Mouse (Mus musculus) kidney, postnatal 0 days (tissue): Measurements from ENCODE around the gene Polr3b. TPM values are rescaled to one million over a fixed set of nuclear protein-coding genes. Genes with fewer than 3 reads are reported as not detected.

Source experiments
- ATAC-seq: fragments of 200-750 bp; cut with Nextera tagmentation; replicated peaks from 2 replicates; pipeline ENCODE4 v1.8.0; 2017; ENCODE audit warnings: low read depth, moderate number of reproducible peaks, moderate TSS enrichment, moderate library complexity; ENCODE audit not compliant: low FRiP score
- DNase-seq: peaks from one replicate; pipeline ENCODE4 v3.0.0-alpha.2; 2016; ENCODE audit warnings: low spot score
- H3K27ac ChIP-seq: fragments of 300-500 bp; sonication (generic); 2 replicates; pipeline ENCODE4 v1.5.1; 2014; ENCODE audit warnings: mild to moderate bottlenecking
- H3K27me3 ChIP-seq: fragments of 300-500 bp; sonication (generic); 2 replicates; pipeline ENCODE4 v1.6.1; 2014; ENCODE audit warnings: low read length, mixed read lengths; ENCODE audit not compliant: insufficient read depth
- H3K36me3 ChIP-seq: fragments of 300-500 bp; sonication (generic); 2 replicates; pipeline ENCODE4 v1.6.1; 2014; ENCODE audit warnings: low read length, mixed read lengths; ENCODE audit not compliant: insufficient read depth
- H3K4me1 ChIP-seq: fragments of 300-500 bp; sonication (generic); replicated peaks from 2 replicates; pipeline ENCODE4 v1.6.1; 2014; ENCODE audit warnings: antibody characterized with exemption, low read length, mixed read lengths; ENCODE audit not compliant: insufficient read depth
- H3K4me2 ChIP-seq: fragments of 300-500 bp; sonication (generic); 2 replicates; pipeline ENCODE4 v1.6.1; 2014; ENCODE audit warnings: mild to moderate bottlenecking, low read length, moderate library complexity, mixed read lengths
- H3K4me3 ChIP-seq: fragments of 300-500 bp; sonication (generic); replicated peaks from 2 replicates; pipeline ENCODE4 v1.5.1; 2014; ENCODE audit warnings: low read depth, low read length
- H3K9ac ChIP-seq: fragments of 300-500 bp; sonication (generic); 2 replicates; pipeline ENCODE4 v1.6.1; 2014; ENCODE audit warnings: low read depth, low read length
- H3K9me3 ChIP-seq: fragments of 300-500 bp; sonication (generic); replicated peaks from 2 replicates; pipeline ENCODE4 v1.6.1; 2016; ENCODE audit warnings: low read length, inconsistent platforms, mixed read lengths
- CTCF ChIP-seq: IDR thresholded peaks from 2 replicates; pipeline ENCODE4 v1.5.1; 2016; ENCODE audit warnings: antibody characterized with exemption, low read depth, mild to moderate bottlenecking, moderate library complexity
- WGBS: fragments of 180-500 bp; shearing (Covaris S2); extraction: QIAGEN DNeasy Blood & Tissue Kit; methylation state at CpG from one replicate; pipeline ENCODE4 v1.1.7; 2014; 5-methylcytosine and 5-hydroxymethylcytosine counted together
- polyA plus RNA-seq: library from polyadenylated mRNA; unstranded; fragments of >200 nt; fragmentation: Nextera tagmentation; extraction: Ambion mirVana; gene quantifications from 2 replicates; pipeline ENCODE4 v1.2.1, GENCODE M21; 2015

The Polr3b gene
- polyA plus RNA-seq, 1 experiment from 2014 or later: 10.6 TPM

DNA sequence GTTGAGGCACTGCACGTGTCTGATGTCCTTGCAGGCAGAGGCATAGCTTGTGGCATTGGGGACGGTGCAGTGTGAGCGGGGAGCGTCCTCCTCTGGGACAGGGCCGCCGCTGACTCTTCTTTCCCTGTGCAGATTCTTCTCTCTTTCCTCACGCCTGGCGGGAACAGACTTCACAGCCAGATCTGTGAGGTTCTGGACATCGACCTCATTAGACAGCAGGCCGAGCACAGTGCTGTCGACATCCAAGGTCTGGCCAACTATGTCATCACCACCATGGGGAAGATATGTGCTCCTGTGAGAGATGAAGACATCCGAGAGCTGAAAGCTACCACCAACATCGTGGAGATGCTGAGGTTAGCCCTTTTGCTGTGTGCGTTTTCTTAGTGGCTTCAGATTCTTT, 31.1 kb upstream of the Polr3b start:
- DNase-seq (no peak), ATAC-seq (no peak)
- Histone ChIP-seq H3K4me2 (no peak overlapping the region), H3K9ac (no peak overlapping the region), H3K27me3 (no peaks in the 10 kb centered on the region), H3K9me3 (no peaks in the 10 kb centered on the region), H3K4me3 (no peak overlapping the region), H3K27ac (no peak overlapping the region), H3K4me1 (no peaks in the 10 kb centered on the region), H3K36me3 (peaks cover 9% of the 10 kb centered on the region; the same call in 1 of the 2 replicates)
- 84% methylated on average over 14 of the region's 14 CpGs for WGBS
- TF ChIP-seq CTCF: no peak

DNA sequence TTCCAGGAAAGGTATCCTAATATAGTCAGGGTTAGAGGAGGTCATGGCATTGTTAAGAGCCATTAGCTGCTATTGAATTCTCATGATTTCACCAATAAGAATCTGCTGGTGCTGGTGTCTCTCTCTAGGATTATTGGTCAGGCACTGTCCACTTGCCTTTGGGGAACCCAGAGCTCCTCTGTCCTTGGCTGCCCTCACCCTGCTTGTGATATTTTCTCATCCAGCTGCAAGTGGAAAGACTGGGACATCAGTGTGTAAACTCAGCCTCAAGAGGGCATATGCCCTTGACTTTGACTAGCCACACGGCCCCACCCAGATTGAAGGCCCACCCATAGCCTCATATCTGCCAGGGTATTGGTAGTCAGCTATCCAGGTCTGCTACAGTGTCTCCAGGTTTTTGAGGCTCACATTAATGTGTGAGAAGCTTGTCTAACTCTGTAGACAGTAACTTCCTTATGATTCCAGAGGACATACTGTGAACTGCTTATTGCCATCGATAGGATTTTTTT, 30.4 kb upstream of the Polr3b start:
- Histone ChIP-seq H3K9me3 (no peaks in the 10 kb centered on the region), H3K4me3 (no peak overlapping the region), H3K9ac (no peak overlapping the region), H3K4me1 (no peaks in the 10 kb centered on the region), H3K36me3 (peaks cover 9% of the 10 kb centered on the region; the same call in 1 of the 2 replicates), H3K4me2 (no peak overlapping the region), H3K27ac (no peak overlapping the region), H3K27me3 (no peaks in the 10 kb centered on the region)
- ATAC-seq (no peak), DNase-seq (no peak)
- no peak for TF ChIP-seq CTCF
- WGBS: 96% methylated on average over 2 of the region's 2 CpGs

DNA sequence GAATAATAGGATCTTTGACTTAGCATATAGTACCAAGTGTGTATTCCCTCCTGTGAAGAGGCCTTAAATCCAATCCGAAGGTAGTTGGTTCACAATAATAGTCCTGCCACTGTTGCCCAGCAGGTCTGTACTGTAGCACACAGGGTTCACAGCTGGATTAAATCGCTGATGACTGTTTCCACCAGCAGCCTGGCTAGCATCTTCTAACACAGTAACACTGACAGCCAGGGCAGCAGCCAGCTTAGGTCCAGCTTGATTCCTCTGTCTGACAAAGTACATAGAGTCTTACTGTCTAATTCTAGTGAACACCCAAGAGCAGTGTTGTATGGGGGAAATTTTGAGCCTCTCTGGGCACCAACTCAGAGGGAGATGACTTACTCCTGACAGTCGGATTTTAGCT, 29.3 kb upstream of the Polr3b start:
- no peak for ATAC-seq
- WGBS: 71% methylated on average over 3 of the region's 3 CpGs
- H3K4me1 ChIP-seq: no peaks in the 10 kb centered on the region; the same call in 1 of the 2 replicates

DNA sequence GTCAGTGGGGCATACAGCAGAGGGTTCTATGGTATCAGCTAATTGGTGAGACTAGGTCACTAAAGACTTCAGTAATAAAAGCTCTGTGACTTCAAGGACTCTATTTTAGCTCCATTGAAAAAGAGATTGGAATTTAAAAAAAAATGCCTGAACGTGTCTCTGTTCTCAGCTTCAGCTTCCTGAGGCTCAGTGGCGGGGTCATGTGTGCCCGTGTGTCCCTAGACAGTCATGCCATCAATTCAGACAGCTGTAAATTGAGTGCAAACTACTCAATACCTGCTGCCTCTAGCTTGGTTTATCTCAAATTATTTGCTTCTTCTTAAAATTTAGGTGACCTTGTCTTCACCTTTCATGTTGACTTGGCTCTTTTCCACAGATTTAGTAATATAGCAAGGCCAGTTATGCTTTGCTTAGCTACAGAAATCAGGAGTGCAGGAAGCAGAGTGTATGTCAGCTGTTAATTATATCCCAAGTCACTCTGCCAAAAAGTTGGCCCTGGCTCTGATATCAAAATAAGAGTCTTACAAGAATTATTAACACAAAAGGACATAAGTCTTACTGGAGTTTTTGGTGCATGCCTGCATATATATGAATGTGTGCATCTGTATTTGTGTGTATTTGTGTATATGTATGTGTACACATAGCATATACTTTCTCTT, 24.8 kb upstream of the Polr3b start:
- no peaks in the 10 kb centered on the region for H3K27me3 ChIP-seq
- no peaks in the 10 kb centered on the region for H3K36me3 ChIP-seq
- no peak overlapping the region for H3K4me3 ChIP-seq
- peak overlapping the region; percentile 6 for H3K27ac ChIP-seq
- peak; percentile 88 for DNase-seq
- H3K4me1 ChIP-seq: no peaks in the 10 kb centered on the region; the same call in 1 of the 2 replicates
- no peak overlapping the region for H3K9ac ChIP-seq
- no peak for ATAC-seq
- H3K9me3 ChIP-seq: no peaks in the 10 kb centered on the region
- no peak overlapping the region for H3K4me2 ChIP-seq
- no peak for TF ChIP-seq CTCF
- 22% methylated on average over 3 of the region's 3 CpGs for WGBS

More for the DNA sequence above, 29.3 kb upstream of the Polr3b start:
- DNase-seq: no peak
- Histone ChIP-seq H3K9ac (no peak overlapping the region), H3K4me2 (no peak overlapping the region), H3K36me3 (peaks cover 9% of the 10 kb centered on the region; the same call in 1 of the 2 replicates), H3K27me3 (no peaks in the 10 kb centered on the region), H3K27ac (no peak overlapping the region), H3K4me3 (no peak overlapping the region), H3K9me3 (no peaks in the 10 kb centered on the region)
- TF ChIP-seq CTCF: no peak

DNA sequence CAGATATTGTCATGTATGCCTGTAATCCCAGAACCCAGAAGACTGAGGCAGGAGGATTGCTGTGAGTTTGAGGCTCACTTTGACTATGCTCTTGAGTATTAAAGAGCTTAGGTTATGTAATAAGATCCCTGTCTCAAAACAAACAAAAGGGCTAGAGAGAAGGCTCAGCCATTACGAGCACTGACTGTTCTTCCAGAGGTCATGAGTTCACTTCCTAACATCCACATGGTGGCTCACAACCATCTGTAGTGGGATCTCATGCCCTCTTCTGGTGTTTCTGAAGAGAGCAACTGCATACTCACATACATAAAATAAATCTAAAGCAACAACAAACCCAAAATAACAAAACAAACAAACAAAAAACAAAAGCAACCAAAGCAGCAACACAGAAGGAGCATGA, 23.9 kb upstream of the Polr3b start:
- no peak overlapping the region for H3K4me2 ChIP-seq
- 32% methylated on average over 1 of the region's 1 CpGs for WGBS
- no peaks in the 10 kb centered on the region for H3K27me3 ChIP-seq
- no peaks in the 10 kb centered on the region for H3K9me3 ChIP-seq
- H3K4me1 ChIP-seq: no peaks in the 10 kb centered on the region; the same call in 1 of the 2 replicates
- no peak overlapping the region for H3K27ac ChIP-seq
- ATAC-seq: no peak
- no peak overlapping the region for H3K4me3 ChIP-seq
- H3K36me3 ChIP-seq: no peaks in the 10 kb centered on the region
- peak; percentile 44 for TF ChIP-seq CTCF
- H3K9ac ChIP-seq: no peak overlapping the region
- peak; percentile 24 for DNase-seq

DNA sequence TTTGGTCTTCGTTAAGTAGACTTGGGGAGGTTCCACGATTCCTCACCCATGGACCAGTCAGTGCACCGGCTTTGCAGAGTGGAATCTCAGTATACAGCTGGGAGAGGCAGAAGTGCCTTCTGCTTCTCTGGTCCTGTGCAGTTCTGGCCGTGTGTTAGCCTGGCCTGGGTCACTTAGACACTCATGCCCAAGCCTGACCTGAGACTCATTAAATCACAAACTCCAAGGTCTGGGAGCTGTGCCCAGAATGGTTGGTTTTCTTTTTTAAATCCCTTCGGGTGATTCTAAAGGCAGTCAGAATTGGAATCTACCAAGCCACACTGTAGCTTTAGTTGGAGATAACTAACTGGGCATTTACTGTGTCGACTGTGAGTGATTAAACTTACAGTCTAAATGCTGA, 22.0 kb upstream of the Polr3b start:
- no peak for DNase-seq
- ATAC-seq: no peak
- H3K4me3 ChIP-seq: no peak overlapping the region
- H3K36me3 ChIP-seq: no peaks in the 10 kb centered on the region
- no peaks in the 10 kb centered on the region for H3K9me3 ChIP-seq
- 78% methylated on average over 6 of the region's 6 CpGs for whole genome bisulfite sequencing
- H3K9ac ChIP-seq: no peak overlapping the region
- no peaks in the 10 kb centered on the region for H3K27me3 ChIP-seq
- H3K27ac ChIP-seq: no peak overlapping the region
- H3K4me1 ChIP-seq: no peaks in the 10 kb centered on the region; the same call in 1 of the 2 replicates
- H3K4me2 ChIP-seq: no peak overlapping the region
- no peak for TF ChIP-seq CTCF

DNA sequence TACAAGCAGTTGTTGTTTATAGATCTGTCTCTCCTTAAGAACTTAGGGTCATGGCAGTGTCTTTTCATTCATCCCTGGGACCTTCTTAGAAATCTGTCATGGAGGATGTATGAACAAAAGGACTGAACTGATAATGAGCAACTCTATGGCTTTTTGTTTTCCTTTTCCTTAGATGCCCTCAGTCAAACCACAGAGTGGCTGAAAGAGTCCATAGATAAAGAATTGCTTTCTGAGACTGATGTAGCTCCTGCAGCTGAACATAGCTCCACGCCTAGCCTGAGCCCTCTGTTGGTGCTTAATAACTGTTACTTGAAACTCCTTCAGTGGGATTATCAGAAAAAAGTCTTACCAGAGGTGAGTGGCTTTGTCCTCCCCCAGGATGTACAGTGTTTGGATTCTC, 17.8 kb upstream of the Polr3b start:
- ATAC-seq (no peak), DNase-seq (no peak)
- H3K4me2 ChIP-seq: no peak overlapping the region
- TF ChIP-seq CTCF: no peak
- 67% methylated on average over 1 of the region's 1 CpGs for WGBS
- no peaks in the 10 kb centered on the region for H3K9me3 ChIP-seq
- H3K9ac ChIP-seq: no peak overlapping the region
- no peak overlapping the region for H3K27ac ChIP-seq
- no peaks in the 10 kb centered on the region for H3K27me3 ChIP-seq
- no peak overlapping the region for H3K4me3 ChIP-seq
- H3K36me3 ChIP-seq: 0 out of 2 replicates have a peak, but pooled peaks cover 8% of the 10 kb centered on the region
- H3K4me1 ChIP-seq: no peaks in the 10 kb centered on the region
